Mouse (Mus musculus): ENCODE results near the gene 4921517D22Rik. TPM values are rescaled to one million over a fixed set of nuclear protein-coding genes. Genes with fewer than 3 reads are reported as not detected.

Gene 4921517D22Rik
- total RNA-seq, 2 experiments from 2014 or later, result not detected

DNA sequence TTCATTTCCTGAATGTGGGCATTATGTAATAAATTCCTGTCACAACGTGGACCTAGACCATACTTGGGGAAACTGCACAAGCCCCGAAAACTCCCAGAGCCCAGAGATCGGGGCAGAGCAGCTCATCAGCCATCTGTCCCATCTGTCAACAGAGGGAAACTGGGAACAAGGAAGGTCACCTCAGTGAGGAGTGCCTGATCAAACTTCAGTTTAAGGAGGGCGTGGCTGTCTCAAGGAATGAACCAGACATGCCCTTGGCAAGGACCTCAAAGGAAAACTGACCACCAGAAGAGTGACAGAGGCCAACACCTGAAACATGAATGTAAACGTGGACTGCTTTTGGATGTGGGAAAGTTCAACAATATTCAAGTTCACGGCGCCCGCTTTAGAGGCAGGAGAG is 32.5 kb downstream of the 4921517D22Rik start:
- no peak for DNase-seq (ENCODE audit: low spot score in 2 of 2)

DNA sequence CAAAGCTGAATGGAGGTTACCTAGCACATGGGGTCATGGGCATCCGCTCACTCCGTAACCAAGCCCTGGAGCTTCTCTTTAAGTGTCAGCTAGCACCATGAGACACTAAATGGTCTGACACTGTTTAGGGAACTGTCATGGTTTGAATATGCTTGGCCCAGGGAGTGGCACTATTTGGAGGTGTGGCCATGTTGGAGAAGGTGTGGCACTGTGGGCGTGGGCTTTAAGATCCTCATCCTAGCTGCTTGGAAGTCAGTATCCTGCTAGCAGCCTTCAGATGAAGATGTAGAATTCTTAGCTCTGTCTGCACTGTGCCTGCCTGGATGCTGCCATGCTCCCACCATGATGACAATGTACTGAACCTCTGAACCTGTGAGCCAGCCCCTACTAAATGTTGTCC is 33.5 kb downstream of the 4921517D22Rik start:
- DNase-seq (ENCODE audit: low spot score in 2 of 2), result no peak

DNA sequence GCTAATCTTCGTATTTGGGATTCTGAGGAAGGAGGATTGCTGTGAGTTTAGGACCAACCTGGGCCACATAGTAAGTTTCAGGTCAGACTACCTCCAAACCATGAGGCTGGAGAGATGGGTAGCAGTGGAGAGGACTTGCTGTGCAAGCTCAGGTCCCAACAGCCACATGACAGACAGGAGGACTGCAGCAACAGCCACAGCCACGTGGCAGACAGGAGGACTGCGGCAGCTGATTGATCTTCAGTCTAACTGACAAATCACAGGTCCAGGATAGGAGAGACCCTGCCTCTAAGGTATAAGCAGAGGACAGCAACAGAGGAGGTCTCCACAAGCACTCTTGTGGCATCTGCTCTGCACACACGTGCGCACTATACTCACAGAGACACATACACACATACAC is 36.1 kb downstream of the 4921517D22Rik start:
- DNase-seq (ENCODE audit: low spot score in 2 of 2), result no peak

DNA sequence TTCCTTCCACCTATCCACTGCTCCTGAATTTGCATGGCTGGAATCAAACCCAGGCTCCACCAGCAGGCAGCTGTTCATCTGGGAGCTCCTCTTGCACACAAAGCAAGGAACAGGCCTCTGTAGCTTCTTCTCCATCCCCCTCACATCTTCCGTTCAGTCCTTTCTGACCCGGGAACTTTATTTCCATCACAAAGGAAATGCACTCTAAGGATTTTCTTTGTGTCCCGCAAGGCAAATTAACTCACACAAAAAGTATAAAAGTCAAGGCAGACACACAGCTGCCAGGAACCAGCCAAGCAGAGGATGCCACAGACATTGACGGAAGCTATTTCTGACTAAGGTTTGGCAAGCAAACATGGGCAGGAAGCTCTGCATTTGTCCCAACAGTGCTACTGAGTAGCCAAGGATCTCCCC is 36.9 kb downstream of the 4921517D22Rik start:
- no peak for DNase-seq (ENCODE audit: low spot score in 2 of 2)

DNA sequence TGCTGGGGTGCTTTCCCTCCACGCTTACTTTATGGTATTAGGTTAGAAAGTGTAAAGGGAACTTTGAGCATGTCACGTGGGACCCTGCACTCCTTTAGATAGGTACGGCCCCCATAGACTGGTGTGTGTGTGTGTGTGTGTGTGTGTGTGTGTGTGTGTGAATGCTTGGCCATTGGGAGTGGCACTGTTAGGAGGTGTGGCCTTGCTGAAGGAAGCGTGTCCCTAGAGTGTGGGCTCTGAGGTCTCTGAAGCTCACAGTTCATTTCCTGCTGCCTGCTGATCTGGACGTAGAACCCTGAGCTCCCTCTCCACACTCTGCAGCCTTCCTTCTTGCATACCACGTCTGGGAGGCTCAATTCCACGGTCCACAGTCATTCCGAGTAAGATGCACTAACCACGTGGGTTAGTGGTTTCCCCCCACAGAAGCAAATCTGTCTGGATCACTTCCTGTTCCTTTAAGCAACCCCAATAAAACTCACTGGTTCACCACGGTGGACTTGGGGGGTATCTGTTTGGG is 37.5 kb downstream of the 4921517D22Rik start:
- no peak for DNase-seq (ENCODE audit: low spot score in 2 of 2)

DNA sequence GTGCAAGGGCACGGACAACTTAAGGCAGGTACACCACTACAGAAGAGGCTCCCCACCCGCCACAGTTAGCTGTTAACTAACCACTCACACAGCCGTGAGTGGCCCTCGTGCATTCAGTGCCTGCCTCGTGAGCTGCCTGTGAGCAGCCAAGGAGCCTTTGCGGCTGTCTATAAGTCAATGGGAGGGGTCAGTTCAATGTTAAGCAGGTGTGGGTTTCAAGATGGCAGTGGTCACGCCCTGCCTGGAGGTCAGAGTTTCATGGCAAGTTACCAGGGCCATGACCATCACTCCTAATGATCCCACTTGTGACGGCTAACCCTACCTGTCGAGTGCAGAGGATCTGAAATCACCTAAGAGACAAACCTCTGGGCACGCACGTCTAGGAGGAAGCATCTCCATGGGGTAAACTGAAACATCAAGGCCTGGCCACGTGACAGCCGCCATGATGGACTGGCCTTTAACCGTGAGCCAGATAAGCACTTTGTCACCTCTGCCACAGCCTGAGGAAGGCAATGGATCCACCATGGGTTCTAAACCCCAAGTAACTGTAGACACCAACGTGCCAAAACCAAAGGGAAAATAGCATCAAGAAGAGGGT is 38.1 kb downstream of the 4921517D22Rik start:
- no peak for DNase-seq (ENCODE audit: low spot score in 2 of 2)

DNA sequence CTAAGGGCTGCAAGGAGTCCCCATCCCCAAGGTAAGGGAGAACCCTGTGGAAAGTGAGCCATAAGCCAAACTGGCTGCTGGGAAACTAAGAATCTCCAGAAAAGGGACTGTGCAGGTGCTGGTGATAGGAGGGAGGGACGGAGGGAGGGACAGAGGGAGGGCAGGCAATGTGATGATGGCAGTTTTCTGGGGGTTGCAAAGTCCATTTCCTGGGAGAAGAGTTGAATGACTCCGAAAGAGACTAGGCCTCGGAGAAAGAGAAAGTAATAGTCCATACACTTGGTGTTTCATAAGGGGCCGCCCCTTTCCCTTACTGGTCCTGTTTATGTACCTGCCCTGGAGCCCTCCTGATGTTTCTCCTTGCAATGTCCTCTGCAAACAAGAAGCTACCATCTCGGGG is 39.4 kb downstream of the 4921517D22Rik start:
- no peak for DNase-seq (ENCODE audit: low spot score in 2 of 2)

DNA sequence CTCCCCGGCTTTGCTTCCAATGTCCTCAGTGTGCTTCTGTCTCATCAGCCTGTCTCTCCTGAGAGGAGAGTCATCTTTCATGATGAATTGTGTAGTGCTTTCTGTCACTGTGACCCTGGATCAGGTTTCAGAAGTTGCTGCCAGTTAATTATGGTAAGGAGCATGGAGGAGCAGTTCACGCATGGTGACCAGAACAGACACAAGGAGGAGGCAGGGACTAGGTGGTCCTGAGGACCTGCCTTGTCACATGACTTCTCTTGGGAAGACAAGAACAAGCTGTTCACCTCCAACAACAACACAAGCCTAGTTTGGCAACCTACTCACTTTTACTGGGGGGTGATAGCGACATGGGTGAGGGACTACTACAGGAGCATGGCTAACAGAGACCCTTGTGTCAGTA is 40.8 kb downstream of the 4921517D22Rik start:
- DNase-seq (ENCODE audit: low spot score in 2 of 2), result no peak

DNA sequence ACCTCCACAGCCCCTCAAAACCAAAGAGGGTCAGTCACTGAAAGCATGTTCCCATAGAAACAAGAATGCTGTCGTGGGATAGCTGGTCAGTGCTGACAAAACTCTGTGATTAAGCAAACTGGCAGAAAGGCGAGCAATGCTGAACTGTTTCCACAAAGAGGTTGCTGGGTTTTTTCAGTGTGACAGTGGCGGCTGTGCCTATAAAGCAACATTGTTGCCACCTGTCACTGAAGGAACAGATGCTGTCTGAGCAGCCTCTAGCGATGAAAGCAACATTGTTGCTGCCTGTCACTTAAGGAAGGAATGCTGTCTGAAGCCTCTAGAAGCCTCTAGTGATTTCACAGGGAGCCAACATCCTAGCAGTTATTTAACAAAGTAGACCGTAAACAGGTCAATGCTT is 41.3 kb downstream of the 4921517D22Rik start:
- no peak for DNase-seq (ENCODE audit: low spot score in 2 of 2)

DNA sequence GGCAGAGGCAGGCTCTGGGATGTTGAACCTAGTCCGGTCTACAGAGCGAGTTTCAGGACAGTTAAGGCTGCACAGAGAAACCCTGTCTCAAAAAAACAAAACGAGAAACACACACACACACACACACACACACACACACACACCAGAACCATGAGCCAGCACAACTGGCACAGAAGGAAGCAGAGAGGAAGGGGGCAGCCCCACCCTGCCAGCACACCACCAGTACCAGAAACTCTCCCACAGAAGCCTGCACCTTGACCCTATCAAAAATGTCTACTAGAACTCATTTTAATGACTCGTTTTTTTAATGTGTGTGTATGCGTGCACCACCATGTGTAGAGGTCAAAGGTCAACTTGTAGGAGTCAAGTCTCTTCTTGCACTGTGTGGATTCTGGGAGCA is 44.1 kb downstream of the 4921517D22Rik start:
- DNase-seq (ENCODE audit: low spot score in 2 of 2), result no peak

DNA sequence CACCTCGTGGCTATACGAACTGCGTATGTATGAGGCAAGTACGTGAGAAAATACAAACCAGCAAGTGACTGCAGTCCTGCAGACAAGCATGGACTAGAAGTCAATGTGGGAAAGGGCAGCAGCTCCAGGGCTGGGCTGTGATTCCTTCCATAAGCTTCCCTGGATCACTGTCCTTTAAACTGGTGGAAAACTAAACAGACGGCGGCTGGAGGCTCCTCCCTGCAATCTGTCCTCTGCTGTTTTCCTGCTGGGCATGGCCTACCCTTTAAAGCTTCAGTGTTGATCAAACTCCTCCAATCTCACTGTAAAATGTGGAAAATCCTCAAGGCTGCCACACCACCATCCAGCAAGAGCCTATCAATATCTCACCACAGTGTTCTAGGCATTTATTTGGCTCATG is 45.3 kb downstream of the 4921517D22Rik start:
- no peak for DNase-seq (ENCODE audit: low spot score in 2 of 2)

DNA sequence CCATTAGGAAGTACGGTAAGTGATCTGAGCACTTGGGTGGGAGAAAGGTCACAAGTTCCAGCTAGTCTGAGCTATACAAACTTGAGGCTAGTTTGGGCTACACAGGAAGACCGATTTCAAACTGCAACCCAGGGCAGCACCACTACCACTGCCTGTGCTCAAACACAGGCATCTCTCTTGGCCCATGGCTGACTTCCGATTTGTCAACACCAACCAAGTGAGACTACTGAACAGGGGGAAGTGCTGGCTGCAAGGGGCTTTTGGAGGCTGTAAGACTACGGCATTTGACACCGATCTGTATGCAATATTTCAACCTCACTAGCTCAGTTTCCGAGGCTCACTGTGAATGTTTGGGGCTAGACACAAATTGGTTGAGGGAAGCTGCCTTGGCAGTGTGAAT is 46.4 kb downstream of the 4921517D22Rik start:
- no peak for DNase-seq (ENCODE audit: low spot score in 2 of 2)

DNA sequence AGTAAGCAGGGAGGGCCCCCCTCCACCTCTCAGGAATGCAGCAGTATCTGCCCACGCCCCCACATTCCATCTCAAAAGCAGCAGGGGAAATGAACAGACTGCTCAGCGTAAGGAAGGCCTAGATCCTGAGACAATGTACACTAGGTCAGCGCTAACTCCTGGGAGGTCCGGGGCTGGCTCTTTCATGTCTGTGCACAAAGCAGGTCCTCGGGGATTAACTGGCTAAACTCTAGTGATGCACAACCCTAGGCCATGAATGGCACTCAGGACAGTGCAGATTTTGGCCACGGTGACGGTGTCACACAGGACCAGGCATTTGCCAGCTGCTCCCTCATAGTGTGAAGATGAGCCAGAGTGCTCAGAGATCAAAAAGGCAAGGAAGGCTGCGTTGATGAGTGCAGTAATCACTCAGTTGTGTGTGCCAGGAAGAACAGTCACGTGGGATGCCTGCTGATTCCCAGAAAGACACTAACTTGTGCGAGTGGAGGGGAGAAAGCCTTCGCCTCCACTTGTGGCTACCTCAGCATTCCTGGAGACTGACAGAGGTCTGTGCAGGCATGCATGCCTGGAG is 47.1 kb downstream of the 4921517D22Rik start:
- DNase-seq (ENCODE audit: low spot score in 2 of 2), result no peak

DNA sequence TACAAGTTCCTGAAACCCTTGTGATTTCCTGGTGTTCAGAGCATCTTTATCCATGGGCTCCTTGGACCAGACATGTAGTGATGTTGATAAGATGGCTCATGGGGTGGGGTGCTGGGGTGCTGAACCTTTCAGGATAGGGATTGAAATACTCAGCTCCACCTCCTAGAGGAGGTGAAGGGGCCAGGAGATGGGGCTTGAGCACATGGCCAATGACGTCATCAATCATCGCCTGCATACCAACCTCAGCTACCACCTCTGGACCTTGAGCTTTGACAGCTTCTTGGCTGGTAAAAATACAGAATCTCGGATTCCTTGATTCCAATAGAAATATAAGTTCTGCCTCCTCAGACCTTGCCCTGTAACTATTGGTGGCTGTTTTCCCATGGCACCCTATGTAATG is 48.4 kb downstream of the 4921517D22Rik start:
- no peak for DNase-seq (ENCODE audit: low spot score in 2 of 2)

DNA sequence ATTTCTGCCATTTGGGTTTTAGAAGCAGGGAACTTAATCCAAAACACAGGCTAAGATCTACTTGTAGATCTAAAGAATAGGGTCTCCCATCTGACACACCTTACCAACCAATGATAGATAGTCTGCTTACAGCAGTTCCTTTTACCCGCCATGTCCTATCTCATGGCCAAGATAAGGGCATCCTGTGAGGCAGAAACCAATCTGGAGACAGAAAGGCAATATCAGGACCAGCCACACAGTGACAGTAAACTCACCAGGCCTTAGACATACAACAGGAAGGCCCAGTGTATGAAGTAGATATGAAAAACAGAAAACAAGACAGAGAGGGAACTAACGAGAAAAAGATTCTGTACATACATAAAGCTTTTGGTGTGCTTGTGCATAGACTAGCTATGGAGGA is 51.1 kb downstream of the 4921517D22Rik start:
- no peak for DNase-seq (ENCODE audit: low spot score in 2 of 2)

DNA sequence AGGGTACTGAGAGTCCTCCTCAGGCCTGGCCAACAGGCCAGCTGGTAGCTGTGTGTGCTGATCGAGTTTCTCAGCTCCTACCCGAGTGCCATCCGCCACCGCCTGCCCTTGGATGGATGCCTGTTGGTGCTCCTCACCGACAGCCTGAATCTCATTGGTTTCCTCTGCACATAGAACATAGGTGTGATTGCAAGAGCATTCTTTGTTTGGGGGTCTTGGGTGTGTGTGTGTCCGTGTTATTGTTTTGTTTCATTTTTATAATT is 53.8 kb downstream of the 4921517D22Rik start:
- DNase-seq (ENCODE audit: low spot score in 2 of 2), result no peak

DNA sequence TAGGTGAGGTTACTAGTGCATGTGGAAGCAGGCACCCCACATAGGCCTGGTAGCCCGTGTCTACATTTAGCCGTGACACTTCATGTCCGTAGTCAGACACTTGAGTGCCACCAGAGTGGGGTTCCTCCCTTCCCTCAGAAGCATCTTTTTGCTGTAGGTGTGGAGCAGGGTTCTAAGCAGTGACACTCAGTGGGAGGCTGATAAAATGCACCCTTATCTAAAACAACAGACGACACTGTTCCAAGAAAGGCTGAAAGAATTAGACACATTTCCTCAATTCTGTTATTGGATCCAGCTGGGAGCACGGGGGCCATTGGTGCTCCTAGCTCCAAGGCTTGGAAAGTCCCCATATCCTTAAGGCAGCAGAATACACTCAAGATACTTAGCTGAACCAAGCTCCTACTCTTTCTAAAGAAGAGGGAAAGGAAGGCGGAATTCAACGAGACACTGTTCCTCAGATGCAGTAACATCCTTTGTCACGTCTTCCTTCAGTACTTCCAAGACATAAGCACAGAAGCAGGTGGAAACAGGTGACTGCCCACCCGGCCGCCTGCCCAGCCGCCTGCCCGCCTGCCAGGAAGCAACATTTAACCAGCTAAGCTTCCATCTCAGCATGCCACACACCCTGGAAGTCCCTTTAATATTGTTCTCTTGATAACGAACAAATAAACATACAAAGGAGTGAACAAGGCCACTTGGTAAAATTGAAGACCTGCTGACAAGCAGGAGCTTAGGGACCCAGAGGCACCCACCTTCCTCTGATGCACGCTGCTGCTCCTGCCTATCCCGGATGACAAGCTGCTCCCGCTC is 54.3 kb downstream of the 4921517D22Rik start:
- no peak for DNase-seq (ENCODE audit: low spot score in 2 of 2)

DNA sequence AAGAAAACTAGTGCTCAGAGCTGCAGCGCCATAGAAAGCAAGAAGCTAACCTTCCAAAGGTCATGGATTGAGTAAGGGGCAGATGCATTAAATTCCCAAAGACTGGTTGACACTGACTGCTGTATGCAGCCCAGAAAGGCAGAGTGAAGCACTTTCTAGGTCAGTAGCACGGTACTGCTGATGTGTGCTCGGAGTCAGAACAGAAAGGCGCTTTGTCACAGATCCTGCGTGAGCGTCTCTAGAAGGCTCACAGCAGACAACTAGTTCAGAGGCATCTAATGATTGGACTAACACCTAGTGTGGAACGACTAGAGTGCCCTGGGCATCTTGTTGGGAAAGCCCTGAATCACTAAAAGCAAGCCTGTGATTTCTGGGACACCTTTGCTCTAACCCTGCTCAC is 56.1 kb downstream of the 4921517D22Rik start:
- no peak for DNase-seq (ENCODE audit: low spot score in 2 of 2)
